Mouse (Mus musculus): ENCODE measurements around the gene Parp6.

The Parp6 gene

DNA sequence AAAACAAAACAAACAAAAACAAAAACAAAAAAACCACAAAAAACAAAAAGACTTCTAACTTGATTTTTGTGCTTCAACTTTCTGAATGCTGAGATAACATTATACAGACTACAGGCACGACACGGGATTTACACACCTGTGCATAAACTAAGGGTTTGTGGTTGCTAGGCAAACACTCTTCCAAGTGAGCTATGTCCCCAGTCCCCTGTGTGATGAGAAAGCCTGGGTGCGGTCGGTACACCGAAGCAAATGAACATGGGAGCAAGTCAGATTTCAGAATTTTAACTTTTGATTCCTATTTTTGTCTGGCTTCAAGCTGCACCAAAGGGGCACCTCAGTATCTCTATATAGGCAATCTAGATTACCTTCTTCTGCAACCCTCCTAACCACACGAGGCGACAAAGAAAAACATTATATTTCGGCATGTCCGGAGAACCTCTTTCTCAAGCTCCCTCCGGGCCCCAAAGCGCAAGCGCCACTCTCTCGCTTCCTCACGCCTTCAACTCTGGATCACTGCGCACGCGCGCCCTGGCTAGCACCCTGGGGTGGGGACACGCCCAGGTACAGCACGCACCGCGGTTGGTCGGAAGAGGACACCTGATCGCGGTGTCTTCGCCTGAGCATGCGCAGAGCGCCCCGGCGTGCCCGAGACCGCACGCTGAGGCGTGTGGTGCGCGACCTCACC is at the start of gene Parp6:
TSS of gene Parp6 (plus strand) at position 663 of the 685 bp plus-strand sequence.
- DNase-seq (ENCODE audit: inconsistent age in 2 of 2, low spot score in 1 of 2), result peak; percentile 100

GRCm38 (mm10) chr9:59571852-59572251 is 45.2 kb upstream of the Parp6 start:
- DNase-seq (ENCODE audit: inconsistent age in 2 of 2, low spot score in 1 of 2), result no peak

DNA sequence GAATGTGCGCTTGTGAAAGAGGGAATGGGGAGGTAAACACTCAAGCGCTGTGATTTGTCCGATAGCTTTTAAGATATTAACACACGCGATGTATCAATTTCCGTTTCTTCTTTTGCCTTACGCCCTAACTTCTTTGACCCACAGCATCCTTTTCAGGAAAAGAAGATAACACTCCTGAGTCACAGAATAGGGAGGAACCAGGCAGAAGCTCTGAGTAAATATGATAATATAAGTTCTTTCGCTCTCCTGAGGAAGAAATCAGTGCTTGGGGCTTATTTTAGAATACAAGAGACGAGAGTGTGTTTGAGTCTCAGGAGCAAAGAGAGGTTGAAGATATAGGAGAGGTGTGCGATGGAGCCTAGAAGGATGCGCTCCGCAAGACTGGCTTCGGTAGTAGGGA is 39.7 kb upstream of the Parp6 start:
- DNase-seq (ENCODE audit: inconsistent age in 2 of 2, low spot score in 1 of 2), result no peak

- peak; percentile 93 to 97 for DNase-seq (ENCODE audit: inconsistent age in 2 of 2, low spot score in 1 of 2)
Observed at GRCm38 (mm10) chr9:59577844-59578504, 39.1 kb upstream of the Parp6 start, which contains the start of gene Celf6. TSS of gene Celf6 (plus strand) at chr9:59577917.

DNA sequence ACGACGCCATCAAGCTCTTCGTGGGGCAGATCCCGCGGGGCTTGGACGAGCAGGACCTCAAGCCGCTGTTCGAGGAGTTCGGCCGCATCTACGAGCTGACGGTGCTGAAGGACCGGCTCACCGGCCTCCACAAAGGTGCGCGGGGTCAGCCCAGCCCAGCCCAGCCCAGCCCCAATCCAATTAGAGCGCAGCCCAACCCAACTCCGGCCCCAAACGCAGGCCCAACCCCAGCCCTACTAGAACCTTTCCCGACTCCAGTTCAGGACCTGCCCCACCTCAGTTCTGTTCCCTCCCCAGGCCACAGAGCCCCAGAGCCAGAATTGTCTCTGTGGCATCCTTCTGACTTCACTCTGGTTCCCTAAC is 38.6 kb upstream of the Parp6 start:
- no peak for DNase-seq (ENCODE audit: inconsistent age in 2 of 2, low spot score in 1 of 2)

DNA sequence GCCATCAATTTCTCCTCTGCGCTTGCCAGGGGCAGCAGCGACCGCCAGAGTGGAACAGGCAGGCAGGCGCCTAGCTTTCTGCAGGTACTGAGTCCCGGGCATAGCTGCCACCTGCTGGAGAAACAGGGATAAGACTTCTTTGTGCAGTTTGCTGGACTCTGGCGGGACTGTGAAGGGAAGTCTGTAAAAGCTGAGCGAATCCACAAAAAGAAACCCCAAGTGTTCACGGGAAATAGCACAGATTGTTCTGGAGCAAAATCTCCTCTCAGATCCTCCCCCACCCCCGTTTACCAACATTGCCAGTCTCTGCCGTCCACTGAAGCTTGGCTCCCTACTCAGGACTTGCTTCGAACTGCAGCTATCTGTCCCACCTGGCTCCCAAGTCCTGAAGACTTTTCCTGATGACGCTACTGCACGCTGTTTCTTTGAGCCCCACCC is 32.2 kb upstream of the Parp6 start:
- peak; percentile 75 to 90 for DNase-seq (ENCODE audit: inconsistent age in 2 of 2, low spot score in 1 of 2)

- no peak for DNase-seq (ENCODE audit: inconsistent age in 2 of 2, low spot score in 1 of 2)
Observed at GRCm38 (mm10) chr9:59588252-59588651, 28.8 kb upstream of the Parp6 start.

DNA sequence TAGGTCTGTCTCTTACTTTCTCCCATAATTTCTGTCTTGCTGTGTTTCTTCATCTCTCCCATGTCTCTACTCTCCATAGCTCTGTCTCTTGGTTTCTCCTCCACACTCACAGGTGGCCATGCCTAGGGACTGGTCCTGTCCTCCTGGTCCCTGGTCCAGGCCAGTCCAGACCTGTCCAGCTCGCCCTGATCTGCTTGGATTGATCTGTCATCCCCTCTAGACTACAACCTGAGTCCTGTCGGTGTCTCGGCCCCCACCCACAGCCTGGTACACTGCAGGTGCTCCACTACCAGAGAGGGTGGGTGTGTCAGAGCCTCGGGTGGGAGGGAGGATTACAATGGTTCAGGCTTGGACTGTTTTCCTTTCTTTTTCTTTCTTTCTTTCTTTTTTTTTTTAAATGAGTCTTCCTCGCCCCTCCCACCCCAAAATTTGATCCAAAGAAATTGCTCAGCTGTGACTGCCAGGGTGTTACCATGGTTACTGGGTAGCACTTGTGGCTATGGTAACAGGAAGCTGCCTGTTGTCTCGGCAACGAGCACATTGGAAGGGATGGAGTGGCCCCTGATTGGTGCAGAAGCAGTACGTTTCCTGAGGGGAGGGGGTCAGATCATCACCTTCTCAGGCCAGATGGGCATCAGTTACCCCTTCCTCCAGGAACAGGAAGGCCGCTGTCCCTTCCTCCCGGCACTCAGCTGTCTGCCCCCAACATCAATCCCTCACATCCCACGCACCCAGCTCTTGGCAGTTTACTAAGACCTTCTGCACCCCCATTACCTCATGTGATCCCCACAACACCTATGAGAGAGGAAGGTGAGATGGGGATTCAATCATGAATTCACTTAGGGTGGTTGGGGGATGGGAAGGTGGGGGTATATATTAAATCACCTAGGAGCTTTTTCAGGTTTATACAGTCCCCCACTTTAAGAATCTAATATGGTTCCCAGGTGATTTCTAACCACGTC is 28.1 kb upstream of the Parp6 start:
- DNase-seq (ENCODE audit: inconsistent age in 2 of 2, low spot score in 1 of 2), result no peak

- DNase-seq (ENCODE audit: inconsistent age in 2 of 2, low spot score in 1 of 2), result no peak
Observed at GRCm38 (mm10) chr9:59589703-59590439, 27.2 kb upstream of the Parp6 start.

GRCm38 (mm10) chr9:59601661-59602060 is 15.4 kb upstream of the Parp6 start:
- no peak for DNase-seq (ENCODE audit: inconsistent age in 2 of 2, low spot score in 1 of 2)

DNA sequence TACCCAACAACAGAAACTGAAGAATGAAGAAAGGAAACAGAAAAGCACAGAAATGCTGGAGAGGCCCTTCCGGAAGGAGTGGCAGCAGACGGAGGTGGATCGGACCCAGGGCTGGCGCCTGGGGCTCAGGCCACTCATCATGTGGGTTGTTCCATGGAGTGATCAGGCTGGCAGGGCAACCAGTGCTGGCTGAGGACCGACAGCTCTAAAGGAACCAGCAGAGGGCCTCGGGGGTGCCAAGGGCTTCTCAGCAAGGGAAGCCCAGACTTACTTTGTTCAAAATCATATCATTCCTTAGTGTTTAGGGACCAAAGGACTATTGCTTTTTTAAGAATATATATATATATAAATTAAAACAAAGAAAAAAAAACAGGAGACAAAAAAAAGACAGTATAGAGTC is 11.1 kb upstream of the Parp6 start:
- DNase-seq (ENCODE audit: inconsistent age in 2 of 2, low spot score in 1 of 2), result no peak

- no peak for DNase-seq (ENCODE audit: inconsistent age in 2 of 2, low spot score in 1 of 2)
Observed at GRCm38 (mm10) chr9:59610950-59611349, 6.1 kb upstream of the Parp6 start.

GRCm38 (mm10) chr9:59615797-59616196 is 1.3 kb upstream of the Parp6 start:
- DNase-seq (ENCODE audit: inconsistent age in 2 of 2, low spot score in 1 of 2), result no peak

DNA sequence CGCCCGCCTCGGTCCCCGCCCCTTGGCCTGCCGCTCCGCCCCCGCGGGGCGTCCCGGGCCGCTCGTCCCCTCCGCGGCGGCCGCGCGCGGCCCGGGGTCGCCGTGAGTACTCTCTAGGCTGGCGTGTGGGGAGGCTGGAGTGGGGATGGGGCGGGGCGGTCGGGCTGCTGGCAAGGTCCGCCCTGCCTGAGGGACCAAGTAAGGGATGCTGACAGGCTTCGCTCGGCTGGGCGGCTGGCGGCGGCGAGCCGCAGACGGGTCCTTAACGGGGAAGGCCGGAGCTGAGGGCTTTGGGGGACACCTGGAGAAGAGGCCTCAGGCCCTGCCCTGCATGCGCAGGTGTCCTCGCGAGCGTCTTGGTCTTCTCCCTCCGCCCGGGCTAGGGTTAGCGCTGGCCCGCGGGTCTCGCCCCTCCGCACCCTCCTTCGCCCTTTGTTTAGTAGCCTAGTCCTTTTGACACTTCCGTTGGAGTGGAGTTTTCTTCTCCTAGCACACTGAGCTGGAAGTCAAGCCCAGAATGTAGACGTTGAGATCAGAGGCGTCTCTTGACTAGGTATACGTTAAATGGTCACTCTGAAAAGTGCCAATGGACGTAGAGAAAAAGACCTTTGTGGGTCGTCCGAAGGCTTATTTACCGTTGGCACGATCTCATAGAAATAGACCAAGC is 356 bp downstream of the Parp6 start:
- DNase-seq (ENCODE audit: inconsistent age in 2 of 2, low spot score in 1 of 2), result no peak

DNA sequence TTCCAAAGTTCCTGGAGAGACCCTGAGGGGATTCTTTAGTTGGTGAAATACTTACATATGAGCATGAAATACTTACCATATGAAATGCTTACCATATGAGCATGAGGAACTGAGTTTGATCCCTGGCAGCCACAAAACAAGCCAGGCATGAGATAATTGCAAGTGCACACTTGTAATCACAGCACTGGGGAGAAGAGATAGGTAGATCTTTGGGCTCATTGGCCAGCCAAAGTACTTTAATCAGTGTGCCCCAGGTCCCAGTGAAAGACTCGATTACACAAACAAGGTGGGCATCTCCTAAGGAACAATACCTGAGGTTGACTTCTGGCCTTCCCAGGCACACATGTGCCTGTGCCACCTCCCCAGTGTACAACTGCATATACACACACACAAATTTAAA is 21.3 kb downstream of the Parp6 start:
- no peak for DNase-seq (ENCODE audit: inconsistent age in 2 of 2, low spot score in 1 of 2)

- DNase-seq (ENCODE audit: inconsistent age in 2 of 2, low spot score in 1 of 2), result no peak
Observed at GRCm38 (mm10) chr9:59639936-59640335, 22.9 kb downstream of the Parp6 start.

GRCm38 (mm10) chr9:59641320-59641719 is 24.2 kb downstream of the Parp6 start:
- no peak for DNase-seq (ENCODE audit: inconsistent age in 2 of 2, low spot score in 1 of 2)

DNA sequence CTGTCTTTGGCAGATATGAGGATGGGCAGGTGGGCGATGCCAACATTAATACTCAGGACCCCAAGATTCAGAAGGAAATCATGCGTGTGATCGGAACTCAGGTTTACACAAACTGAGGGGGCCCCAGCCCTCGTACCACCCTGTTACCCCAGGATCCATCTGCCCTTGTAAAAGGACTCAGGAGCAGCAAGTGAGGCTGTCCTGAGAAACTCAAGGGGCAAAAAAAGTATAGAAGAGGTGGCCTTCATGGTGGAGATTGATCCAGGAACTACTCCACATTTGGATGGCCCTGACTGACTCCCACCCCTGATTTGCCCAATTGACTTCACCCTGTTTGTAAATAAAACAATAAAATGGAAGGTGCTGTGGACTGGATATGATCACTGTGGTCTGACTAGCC is 32.8 kb downstream of the Parp6 start:
- no peak for DNase-seq (ENCODE audit: inconsistent age in 2 of 2, low spot score in 1 of 2)

DNA sequence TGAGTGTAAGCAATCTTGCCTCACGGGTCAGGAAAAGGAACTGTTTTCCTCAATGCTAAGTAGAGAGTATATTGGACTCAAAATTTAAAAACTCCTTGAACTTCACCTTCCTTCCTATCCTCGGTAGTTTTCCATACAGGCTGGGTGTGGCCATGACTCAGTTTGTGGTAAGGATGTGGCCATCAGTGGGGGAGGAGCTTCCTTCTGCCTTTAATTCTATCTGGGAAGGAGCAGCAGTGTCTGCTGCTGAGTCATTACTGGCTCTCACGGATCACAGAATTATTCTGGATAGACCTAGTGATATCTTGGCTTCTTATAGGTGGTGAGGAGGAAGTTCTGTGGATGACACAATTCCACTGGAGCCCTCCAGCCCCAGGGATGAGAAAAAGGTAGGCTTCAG is 36.3 kb downstream of the Parp6 start:
- peak; percentile 77 to 89 for DNase-seq (ENCODE audit: inconsistent age in 2 of 2, low spot score in 1 of 2)

DNA sequence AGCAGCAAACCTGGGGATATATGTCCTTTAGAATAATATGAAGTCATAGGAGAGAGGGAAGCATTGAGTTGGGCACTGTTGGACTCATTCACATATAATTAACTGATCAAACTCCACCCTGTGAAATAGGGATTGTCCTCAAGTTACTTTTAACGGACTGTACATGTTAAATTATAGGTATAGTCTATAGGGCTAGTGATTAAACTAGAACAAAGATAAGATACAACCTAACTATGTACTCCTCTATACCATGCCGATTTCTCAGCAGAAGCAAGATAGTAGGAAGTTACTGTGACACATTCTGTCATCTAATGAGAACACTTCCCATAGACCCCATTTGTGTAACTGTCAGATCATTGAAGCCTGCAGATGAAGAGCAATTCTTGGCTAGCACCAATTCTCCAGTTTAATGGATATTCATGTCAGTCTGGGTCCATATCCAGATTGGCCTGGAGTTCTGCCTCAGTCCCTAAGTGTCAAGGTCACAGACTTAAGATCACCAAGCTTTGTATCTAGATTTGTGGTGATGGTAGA is 37.4 kb downstream of the Parp6 start:
- DNase-seq (ENCODE audit: inconsistent age in 2 of 2, low spot score in 1 of 2), result peak in 1 of 2 experiments; percentile 16

Measured in adrenal gland, adult (tissue).